Mouse (Mus musculus): Measurements from ENCODE around the gene 2410004B18Rik. TPM values are rescaled to one million over a fixed set of nuclear protein-coding genes. Genes with fewer than 3 reads are reported as not detected.

2410004B18Rik gene
- polyA plus RNA-seq, 1 experiment from 2014 or later, result 47.1 TPM

GRCm38 (mm10) chr3:145993481-145994201 is 55.8 kb downstream of the 2410004B18Rik start:
- no peak overlapping the region for H3K4me3 ChIP-seq (ENCODE audit: low read depth, low read length)

More at GRCm38 (mm10) chr3:145993481-145994201, 55.8 kb downstream of the 2410004B18Rik start:
- no peak overlapping the region for H3K9ac ChIP-seq (ENCODE audit: low read depth, low read length)
- no peak for ATAC-seq (replicated peaks; ENCODE audit: insufficient number of reproducible peaks, low FRiP score, low TSS enrichment)
- no peak overlapping the region for H3K4me2 ChIP-seq
- no peak overlapping the region for H3K27ac ChIP-seq (ENCODE audit: low read depth, low read length)
- peaks cover 12% of the 10 kb centered on the region for H3K4me1 ChIP-seq (ENCODE audit: control insufficient read depth, insufficient read depth, low read length)
- no peaks in the 10 kb centered on the region for H3K9me3 ChIP-seq (replicated peaks; ENCODE audit: control insufficient read depth, low read length)
- peaks cover 4% of the 10 kb centered on the region; the same call in 1 of the 2 replicates for H3K36me3 ChIP-seq (ENCODE audit: control insufficient read depth, insufficient read depth, low read length)
- WGBS (ENCODE audit: insufficient replicate concordance), result 79% methylated on average over 14 of the region's 14 CpGs
- H3K27me3 ChIP-seq (ENCODE audit: control insufficient read depth, insufficient read depth, low read length), result no peaks in the 10 kb centered on the region

Other genes starting within 250 kb of the 2410004B18Rik start
- gene Ddah1, start 179.3 kb upstream of the 2410004B18Rik start, polyA plus RNA-seq (2014; fragmentation: Nextera tagmentation; extraction: Ambion mirVana), result 42.4 and 44.6 TPM in 2 replicates
- gene Bcl10, start 15.2 kb upstream of the 2410004B18Rik start, polyA plus RNA-seq (2014; fragmentation: Nextera tagmentation; extraction: Ambion mirVana), result 45.9 and 46.4 TPM in 2 replicates
- 5.3 and 5.8 TPM in 2 replicates for gene Syde2, start 49.9 kb downstream of the 2410004B18Rik start, polyA plus RNA-seq (2014; fragmentation: Nextera tagmentation; extraction: Ambion mirVana)
- gene Wdr63, start 170.1 kb downstream of the 2410004B18Rik start, polyA plus RNA-seq (2014; fragmentation: Nextera tagmentation; extraction: Ambion mirVana), result 0.21 TPM in 1 of 2 replicates, not detected in the other
- gene Mcoln3, start 179.4 kb downstream of the 2410004B18Rik start, polyA plus RNA-seq (2014; fragmentation: Nextera tagmentation; extraction: Ambion mirVana), result 0.97 and 2.4 TPM in 2 replicates
- 0.25 and 0.27 TPM in 2 replicates for gene Mcoln2, start 211.8 kb downstream of the 2410004B18Rik start, polyA plus RNA-seq (2014; fragmentation: Nextera tagmentation; extraction: Ambion mirVana)

Measured in heart, embryonic 11.5 days (tissue).